Mouse (Mus musculus) limb, embryonic 12.5 days (tissue): ENCODE measurements at regions not wholly inside any gene's neighbourhood (a gene's known extent, or its start where the extent isn't known, plus 50 kb on each side); places are given as distances from the start of the nearest gene placed in this dataset.
"Not testable (repeated sequence)": the region's sequence is repeated elsewhere in the genome, so short reads cannot be mapped to it uniquely, and the experiment has no call there.

ENCODE experiments used
- ATAC-seq: fragments of 200-750 bp; cut with Nextera tagmentation; 2 replicates; pipeline ENCODE4 v1.8.0; 2017; ENCODE audit warnings: low read depth, moderate TSS enrichment; ENCODE audit not compliant: insufficient number of reproducible peaks, insufficient read depth, low FRiP score, low TSS enrichment
- H3K27ac ChIP-seq: fragments of 300-500 bp; sonication (generic); 2 replicates; pipeline ENCODE4 v1.5.1; 2016; ENCODE audit warnings: mild to moderate bottlenecking, moderate library complexity
- H3K27me3 ChIP-seq: fragments of 300-500 bp; sonication (generic); 2 replicates; pipeline ENCODE4 v1.6.1; 2016; ENCODE audit warnings: mild to moderate bottlenecking, moderate library complexity
- H3K36me3 ChIP-seq: fragments of 300-500 bp; sonication (generic); 2 replicates; pipeline ENCODE4 v1.6.1; 2016; ENCODE audit warnings: mild to moderate bottlenecking, moderate library complexity
- H3K4me1 ChIP-seq: fragments of 300-500 bp; sonication (generic); replicated peaks from 2 replicates; pipeline ENCODE4 v1.6.1; 2016
- H3K4me2 ChIP-seq: fragments of 300-500 bp; sonication (generic); 2 replicates; pipeline ENCODE4 v1.6.1; 2016; ENCODE audit warnings: mild to moderate bottlenecking, moderate library complexity
- H3K4me3 ChIP-seq: fragments of 300-500 bp; sonication (generic); replicated peaks from 2 replicates; pipeline ENCODE4 v1.5.1; 2016; ENCODE audit warnings: mild to moderate bottlenecking
- H3K9ac ChIP-seq: fragments of 300-500 bp; sonication (generic); replicated peaks from 2 replicates; pipeline ENCODE4 v1.6.1; 2016; ENCODE audit warnings: mild to moderate bottlenecking, moderate library complexity
- H3K9me3 ChIP-seq: fragments of 300-500 bp; sonication (generic); 2 replicates; pipeline ENCODE4 v1.6.1; 2016; ENCODE audit warnings: mild to moderate bottlenecking, moderate library complexity
- WGBS: fragments of 180-500 bp; shearing (Covaris S2); methylation state at CpG from one replicate; pipeline ENCODE4 v1.1.7; 2016; 5-methylcytosine and 5-hydroxymethylcytosine counted together

DNA sequence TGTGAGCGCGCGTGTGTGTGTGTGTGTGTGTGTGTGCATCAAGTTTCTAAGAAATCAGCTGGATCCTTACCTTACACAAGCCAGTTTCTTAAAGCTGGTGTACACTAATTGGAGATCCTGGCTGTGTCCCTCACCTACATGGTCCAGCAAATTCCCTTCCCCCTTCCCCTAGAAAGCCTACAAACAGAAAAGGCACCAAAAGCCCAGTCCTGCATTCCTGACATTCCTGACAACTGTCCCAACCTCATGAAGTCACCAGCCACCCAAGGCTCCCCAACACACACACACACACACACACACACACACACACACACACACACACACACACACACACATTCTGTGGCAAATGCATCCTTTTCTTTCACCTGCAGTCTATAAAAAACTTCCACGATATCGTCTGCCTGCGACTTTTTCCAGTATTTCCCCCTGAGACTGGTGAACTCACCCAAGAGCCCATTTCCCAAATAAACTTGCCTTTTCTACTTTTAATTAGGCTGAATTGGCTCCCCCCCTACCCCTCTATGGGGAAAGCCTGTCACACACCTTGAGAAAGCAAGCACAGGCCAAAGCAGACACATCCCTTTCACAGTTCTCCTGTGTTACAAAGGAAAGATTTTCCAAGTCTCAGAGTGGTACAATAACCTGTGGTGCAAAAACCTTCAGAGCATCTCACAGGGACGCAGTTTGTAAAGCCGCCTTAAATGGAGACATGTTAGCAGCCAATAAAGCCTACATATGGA lies 139.9 kb upstream of the Trim24 start:
- Histone ChIP-seq H3K9ac (no peak overlapping the region), H3K4me2 (no peak overlapping the region), H3K36me3 (no peaks in the 10 kb centered on the region), H3K27ac (peak overlapping the region; percentile 57), H3K4me3 (no peak overlapping the region), H3K4me1 (peaks cover 14% of the 10 kb centered on the region), H3K27me3 (no peaks in the 10 kb centered on the region), H3K9me3 (no peaks in the 10 kb centered on the region)
- no peak for ATAC-seq
- WGBS = 48% methylated on average over 8 of the region's 8 CpGs

DNA sequence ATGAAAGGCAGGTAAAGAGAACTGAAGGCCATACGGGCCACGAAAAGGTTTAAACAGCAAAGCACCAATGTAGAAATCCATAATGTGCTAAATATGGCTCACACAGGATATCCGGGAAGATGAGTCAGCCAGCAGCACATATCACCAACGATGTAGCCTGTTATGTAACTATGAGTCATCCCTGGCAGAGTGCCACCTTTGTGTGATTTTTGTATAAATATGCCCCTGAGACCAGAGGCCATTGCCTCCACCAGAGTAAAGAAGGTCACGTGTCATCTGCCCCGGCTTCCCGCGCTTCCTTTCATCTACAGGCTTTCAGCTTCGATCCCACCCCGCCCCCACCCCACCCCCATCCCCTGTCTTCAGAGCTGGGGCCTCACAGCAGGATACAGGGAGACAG lies 138.2 kb upstream of the Trim24 start:
- H3K4me2 ChIP-seq = no peak overlapping the region
- H3K4me3 ChIP-seq = no peak overlapping the region
- H3K9ac ChIP-seq = no peak overlapping the region
- 51% methylated on average over 10 of the region's 10 CpGs for WGBS
- no peak overlapping the region for H3K27ac ChIP-seq
- peaks cover 14% of the 10 kb centered on the region for H3K4me1 ChIP-seq
- no peaks in the 10 kb centered on the region for H3K36me3 ChIP-seq
- H3K9me3 ChIP-seq = no peaks in the 10 kb centered on the region
- no peaks in the 10 kb centered on the region for H3K27me3 ChIP-seq
- no peak for ATAC-seq

DNA sequence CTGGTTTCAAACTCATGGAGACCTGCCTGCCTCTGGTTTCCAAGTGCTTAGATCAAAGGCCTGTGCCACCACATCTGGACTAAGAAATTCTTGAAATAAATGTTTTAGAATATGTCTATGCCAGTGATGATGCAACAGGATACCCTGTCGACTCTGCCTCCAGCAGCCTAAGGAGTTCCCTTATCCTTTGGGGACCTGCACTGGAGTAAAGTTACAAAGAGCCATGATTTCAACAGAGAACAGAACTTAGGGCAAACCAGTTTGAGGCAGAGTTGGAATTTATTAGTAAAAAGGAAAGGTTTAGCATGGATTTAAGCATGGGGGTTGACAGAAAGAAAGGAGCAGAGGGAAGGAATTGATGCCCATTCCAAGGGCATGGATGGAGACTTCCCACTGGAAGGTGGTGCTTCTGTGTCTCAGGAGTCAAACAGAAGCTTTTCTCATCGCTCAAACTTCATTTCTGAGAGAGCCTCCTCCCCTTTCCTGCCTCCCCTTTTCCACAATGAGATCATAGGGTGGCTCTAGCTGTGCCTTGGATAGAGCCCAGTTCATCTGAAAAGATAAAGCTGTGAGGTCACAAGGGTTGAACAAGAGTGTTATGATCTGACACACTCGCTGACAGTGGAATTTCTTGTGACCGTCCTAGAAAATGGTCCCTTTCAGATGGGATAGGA lies 135.2 kb upstream of the Trim24 start:
- Histone ChIP-seq H3K4me1 (peaks cover 10% of the 10 kb centered on the region), H3K36me3 (no peaks in the 10 kb centered on the region), H3K27ac (no peak overlapping the region), H3K27me3 (no peaks in the 10 kb centered on the region), H3K4me2 (no peak overlapping the region), H3K9ac (no peak overlapping the region), H3K4me3 (no peak overlapping the region), H3K9me3 (peaks cover 4% of the 10 kb centered on the region; the same call in 1 of the 2 replicates)
- no peak for ATAC-seq
- WGBS = 89% methylated on average over 4 of the region's 4 CpGs

DNA sequence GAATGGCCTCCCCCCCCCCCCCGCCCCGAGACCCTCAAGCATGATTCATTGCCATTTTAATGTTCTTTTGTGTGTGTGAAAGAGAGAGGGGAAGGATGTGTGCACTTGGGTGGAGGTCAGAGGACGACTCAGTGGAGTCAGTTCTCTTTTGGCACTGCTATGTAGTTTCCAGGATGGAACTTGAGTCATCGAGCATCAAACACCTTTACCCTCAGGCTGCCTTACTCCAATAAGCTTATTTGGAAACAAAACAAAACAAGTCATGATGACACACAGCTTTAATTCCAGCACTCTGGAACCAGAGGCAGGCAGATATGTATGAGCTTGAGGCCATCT lies 134.7 kb upstream of the Trim24 start:
- H3K4me3 ChIP-seq = no peak overlapping the region
- H3K4me1 ChIP-seq = peaks cover 5% of the 10 kb centered on the region
- ATAC-seq = no peak
- WGBS = 82% methylated on average over 4 of the region's 4 CpGs
- H3K36me3 ChIP-seq = no peaks in the 10 kb centered on the region
- no peak overlapping the region for H3K4me2 ChIP-seq
- no peaks in the 10 kb centered on the region for H3K27me3 ChIP-seq
- H3K9ac ChIP-seq = no peak overlapping the region
- H3K9me3 ChIP-seq = peaks cover 4% of the 10 kb centered on the region; the same call in 1 of the 2 replicates
- H3K27ac ChIP-seq = no peak overlapping the region

DNA sequence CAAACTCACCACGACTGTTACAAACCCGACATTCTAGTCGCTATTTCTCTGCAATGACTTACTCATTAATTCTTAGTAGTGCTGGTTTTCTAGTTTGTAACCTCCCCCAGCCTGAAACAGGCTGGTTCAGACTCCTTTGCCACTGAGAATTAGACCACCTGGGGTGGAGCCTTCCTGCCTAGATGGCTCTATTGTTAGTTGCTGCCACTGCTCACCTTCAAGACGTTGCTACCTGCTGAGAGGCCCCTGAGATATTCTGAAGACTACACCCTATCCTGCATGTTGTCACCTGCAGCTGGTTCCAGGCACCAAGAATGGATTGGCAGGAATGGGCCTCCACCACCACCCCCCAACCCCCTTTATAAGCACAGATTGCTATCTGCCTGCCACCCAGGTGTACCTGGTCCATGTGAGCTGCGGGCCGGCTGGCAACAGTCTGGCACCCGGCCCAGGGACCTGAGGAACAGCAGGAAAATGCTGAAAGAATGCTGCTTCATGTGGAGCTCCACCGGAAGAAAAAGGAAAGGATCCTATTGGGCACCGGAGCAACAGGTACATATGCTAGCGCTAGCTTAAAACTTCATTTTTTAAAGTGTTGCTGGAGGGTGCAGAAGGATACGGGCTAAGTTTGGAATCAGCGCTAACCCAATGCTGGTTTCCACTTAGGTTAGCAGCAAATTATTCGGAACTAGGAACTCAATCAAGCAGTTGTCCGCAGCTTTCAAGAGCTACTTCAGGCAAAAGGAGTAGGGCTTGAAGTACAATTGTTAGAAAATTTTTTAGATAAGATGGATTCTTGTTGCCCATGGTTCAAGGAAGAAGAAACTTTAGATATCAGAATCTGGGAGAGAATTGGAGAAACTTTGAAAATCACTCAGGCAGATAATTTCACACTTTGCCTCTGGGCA lies 129.4 kb upstream of the Trim24 start:
- H3K4me2 ChIP-seq = no peak overlapping the region
- H3K9me3 ChIP-seq = peaks cover 4% of the 10 kb centered on the region; the same call in 1 of the 2 replicates
- H3K27me3 ChIP-seq = no peaks in the 10 kb centered on the region
- 86% methylated on average over 14 of the region's 14 CpGs for WGBS
- no peaks in the 10 kb centered on the region for H3K4me1 ChIP-seq
- H3K4me3 ChIP-seq = no peak overlapping the region
- no peak overlapping the region for H3K9ac ChIP-seq
- ATAC-seq = no peak
- H3K27ac ChIP-seq = no peak overlapping the region
- no peaks in the 10 kb centered on the region for H3K36me3 ChIP-seq

DNA sequence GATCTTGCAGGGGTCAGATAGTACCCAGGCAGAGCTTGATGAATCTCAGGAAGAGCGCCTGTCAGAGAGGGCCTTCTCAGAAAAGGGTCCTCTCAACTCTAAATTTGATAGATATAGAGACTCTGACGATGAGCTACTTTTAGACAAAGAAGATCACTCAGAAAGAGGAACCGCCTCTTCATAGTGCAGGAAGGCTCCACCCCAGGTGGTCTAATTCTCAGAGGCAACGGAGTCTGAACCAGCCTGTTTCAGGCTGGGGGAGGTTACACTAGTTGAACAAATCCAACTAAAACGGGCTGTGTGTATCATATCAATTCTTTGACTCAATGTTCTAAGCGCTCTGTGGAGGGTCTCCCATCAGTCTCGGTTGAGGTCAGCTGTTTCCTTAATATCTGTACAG lies 128.7 kb upstream of the Trim24 start:
- H3K27me3 ChIP-seq, H3K4me1 ChIP-seq, H3K4me2 ChIP-seq, H3K4me3 ChIP-seq, H3K27ac ChIP-seq, H3K9ac ChIP-seq, ATAC-seq, H3K36me3 ChIP-seq, H3K9me3 ChIP-seq: not testable (repeated sequence)
- WGBS = 85% methylated on average over 7 of the region's 7 CpGs

DNA sequence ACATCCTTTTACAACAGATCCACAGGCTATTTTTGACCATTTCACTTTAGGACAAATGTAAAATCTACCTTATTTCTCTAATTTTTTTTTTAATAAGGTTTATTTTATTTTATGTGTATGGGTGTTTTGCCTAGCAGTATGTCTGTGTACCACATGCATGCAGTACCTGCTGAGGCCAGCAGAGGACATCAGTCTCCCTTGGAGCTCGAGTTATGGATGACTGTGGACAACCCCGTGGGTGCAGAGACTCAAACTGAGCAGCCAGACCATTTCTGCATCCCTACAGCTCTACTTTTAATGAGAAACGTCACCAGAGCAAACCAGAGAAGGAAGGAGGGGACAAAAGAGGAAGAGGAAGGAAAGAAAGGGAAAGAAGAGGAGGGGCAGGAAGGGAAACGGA lies 125.9 kb upstream of the Trim24 start:
- no peak overlapping the region for H3K9ac ChIP-seq
- no peaks in the 10 kb centered on the region for H3K36me3 ChIP-seq
- ATAC-seq = no peak
- peaks cover 3% of the 10 kb centered on the region; the same call in 1 of the 2 replicates for H3K9me3 ChIP-seq
- H3K4me3 ChIP-seq = no peak overlapping the region
- no peak overlapping the region for H3K4me2 ChIP-seq
- H3K4me1 ChIP-seq = no peaks in the 10 kb centered on the region
- H3K27ac ChIP-seq = no peak overlapping the region
- H3K27me3 ChIP-seq = no peaks in the 10 kb centered on the region
- WGBS = 72% methylated on average over 4 of the region's 4 CpGs

DNA sequence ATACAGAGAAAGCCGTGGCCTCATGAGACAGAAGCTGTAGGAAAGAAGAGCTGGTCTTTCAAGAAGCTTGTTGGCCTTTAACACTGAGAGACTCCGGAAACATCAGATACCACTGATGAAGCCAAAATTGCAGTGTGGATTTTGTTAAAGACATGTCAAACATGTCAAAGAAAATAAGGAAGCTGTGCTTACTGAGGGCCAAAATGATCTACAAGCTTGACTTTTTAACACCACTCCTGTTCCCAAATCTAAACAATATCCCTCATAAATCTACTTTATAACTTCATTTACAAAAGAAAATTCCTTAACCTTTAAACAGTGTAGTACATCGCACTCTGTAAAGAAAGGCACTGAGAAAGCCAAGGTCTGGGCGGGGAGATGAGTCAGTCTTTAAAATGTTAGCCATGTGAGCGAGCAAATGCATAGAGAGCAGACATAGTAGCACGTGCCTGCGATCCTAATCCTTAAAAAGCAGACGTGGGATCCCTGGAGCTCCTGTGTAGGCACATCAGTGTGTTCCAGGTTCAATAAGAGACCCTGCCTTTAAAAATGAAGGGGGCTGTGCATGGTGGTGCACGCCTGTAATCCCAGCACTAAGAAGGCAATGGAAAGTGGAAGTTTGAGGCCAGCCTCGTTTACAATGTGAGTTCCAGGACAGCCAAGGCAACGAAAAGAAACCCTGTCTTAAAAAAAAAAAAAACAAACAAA lies 125.1 kb upstream of the Trim24 start:
- H3K27ac ChIP-seq = no peak overlapping the region
- no peak overlapping the region for H3K4me3 ChIP-seq
- no peak overlapping the region for H3K4me2 ChIP-seq
- no peak overlapping the region for H3K9ac ChIP-seq
- no peaks in the 10 kb centered on the region for H3K4me1 ChIP-seq
- ATAC-seq = no peak
- peaks cover 3% of the 10 kb centered on the region; the same call in 1 of the 2 replicates for H3K9me3 ChIP-seq
- no peaks in the 10 kb centered on the region for H3K27me3 ChIP-seq
- H3K36me3 ChIP-seq = no peaks in the 10 kb centered on the region
- 88% methylated on average over 11 of the region's 11 CpGs for WGBS

DNA sequence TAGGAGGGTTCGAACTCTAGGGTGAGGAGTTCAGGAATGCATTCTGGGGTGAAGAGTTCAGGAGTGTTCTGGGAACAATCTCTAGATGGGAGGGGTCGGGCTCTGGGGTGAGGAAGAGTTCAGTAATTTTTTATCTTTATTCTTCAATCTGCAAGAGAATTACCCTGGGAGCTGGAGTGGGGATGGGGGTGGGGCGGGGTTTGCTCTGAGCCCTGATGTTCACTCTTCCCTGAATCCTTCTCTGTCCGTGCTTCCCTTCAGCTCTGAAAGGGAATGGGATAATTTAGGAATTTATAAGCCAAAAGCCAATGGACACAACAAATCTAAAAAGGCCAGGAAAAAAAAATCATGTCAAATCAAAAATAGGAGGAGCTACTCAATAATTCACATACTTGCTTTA lies 122.8 kb upstream of the Trim24 start:
- H3K9me3 ChIP-seq, H3K4me2 ChIP-seq, H3K27ac ChIP-seq, H3K4me1 ChIP-seq, H3K9ac ChIP-seq, H3K36me3 ChIP-seq, H3K4me3 ChIP-seq, ATAC-seq, H3K27me3 ChIP-seq: not testable (repeated sequence)
- WGBS = 74% methylated on average over 4 of the region's 4 CpGs

DNA sequence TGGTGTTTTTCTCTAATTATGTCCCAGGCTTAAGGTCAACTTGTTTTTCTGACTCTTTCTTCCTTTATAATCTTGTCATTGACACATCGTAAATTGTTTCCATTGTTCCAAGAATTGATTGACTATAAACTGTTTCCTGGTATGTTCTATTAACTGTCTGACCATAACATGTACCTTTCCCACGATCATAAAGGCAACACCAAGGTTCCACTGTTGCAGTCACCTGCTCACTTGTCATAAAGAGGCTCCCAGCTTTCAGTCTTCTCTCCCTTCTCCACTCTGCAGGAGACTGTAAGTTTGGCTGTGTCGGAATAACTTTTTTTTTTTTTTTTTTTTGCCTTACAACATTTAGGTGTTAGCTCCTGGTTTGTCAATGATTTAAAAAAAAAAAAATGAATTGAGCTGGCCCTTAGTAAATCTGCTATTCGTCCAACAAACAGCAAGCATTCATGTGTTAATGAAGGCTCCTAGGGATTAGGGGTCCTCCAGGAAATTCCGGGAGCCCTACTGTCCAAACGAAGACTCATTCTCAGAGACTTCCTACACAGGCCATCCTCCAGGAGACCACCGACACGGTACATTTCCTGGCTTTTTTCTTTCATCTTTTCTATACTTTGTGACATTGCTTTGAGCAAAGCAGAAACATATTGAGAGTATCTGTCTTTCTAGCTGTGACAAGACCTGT lies 122.2 kb upstream of the Trim24 start:
- Histone ChIP-seq H3K9ac (no peak overlapping the region), H3K27me3 (no peaks in the 10 kb centered on the region), H3K4me2 (no peak overlapping the region), H3K4me3 (no peak overlapping the region), H3K9me3 (peaks cover 3% of the 10 kb centered on the region; the same call in 1 of the 2 replicates), H3K4me1 (no peaks in the 10 kb centered on the region), H3K36me3 (no peaks in the 10 kb centered on the region), H3K27ac (no peak overlapping the region)
- WGBS = 67% methylated on average over 8 of the region's 8 CpGs
- no peak for ATAC-seq
